Mouse (Mus musculus): ENCODE results near the gene Lgi4. TPM values are rescaled to one million over a fixed set of nuclear protein-coding genes. Genes with fewer than 3 reads are reported as not detected.

Lgi4 gene
- 1.1 TPM for polyA plus RNA-seq (2014; fragmentation: Illumina TruSeq; extraction: RNeasy Lipid Tissue Mini Kit (QIAGEN cat#74804); ENCODE audit: low read depth, low replicate concordance)

DNA sequence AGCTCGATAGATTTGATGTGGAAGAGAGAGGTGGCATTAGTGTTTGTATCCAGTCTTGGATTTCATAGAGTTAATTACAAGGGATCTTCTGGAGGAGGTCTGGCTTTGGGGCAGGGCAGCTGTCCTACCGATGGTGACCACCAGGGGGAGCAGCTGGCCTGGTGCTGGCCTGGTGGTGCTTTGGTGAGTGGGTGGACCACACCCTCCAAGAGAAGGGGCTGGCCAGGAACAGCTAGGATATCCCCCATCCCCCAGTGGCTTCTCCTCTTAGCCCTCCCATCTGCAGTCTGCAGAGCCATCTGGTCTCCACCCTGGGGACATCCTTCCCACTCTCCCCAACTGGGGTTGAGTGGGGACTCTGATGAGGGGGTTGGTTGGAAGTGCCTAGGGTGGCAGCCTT lies at the start of gene Lgi4:
Gene Lgi4, plus strand, starts transcription at position 235 of the 400 bp plus-strand sequence.

DNA sequence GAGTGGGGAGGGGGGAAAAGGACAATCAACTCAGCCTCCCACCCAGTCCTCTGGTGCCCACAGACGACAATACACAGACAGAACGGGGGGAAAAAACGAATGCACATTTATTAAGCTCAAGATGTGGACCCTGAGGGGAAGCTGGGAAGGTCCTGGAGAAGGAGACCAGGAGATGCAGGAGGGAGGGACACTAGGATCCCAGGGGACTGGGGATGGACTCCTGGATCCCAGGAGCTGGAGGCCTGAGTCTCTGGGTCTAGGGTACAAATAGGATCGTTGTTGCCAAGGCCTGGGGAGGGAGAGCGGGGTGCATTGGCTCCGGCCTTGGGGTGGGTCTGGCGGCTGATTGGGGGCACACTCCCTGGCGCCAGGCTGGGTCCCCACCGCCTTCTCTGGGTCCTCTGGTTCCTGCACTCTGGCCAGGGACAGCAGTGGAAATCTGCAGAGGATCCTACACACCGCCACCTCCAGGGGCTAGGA lies 16.7 kb upstream of the Lgi4 start, which contains the start of gene Fxyd5:
Gene Fxyd5, minus strand, starts transcription at position 51 of the 480 bp plus-strand sequence.

DNA sequence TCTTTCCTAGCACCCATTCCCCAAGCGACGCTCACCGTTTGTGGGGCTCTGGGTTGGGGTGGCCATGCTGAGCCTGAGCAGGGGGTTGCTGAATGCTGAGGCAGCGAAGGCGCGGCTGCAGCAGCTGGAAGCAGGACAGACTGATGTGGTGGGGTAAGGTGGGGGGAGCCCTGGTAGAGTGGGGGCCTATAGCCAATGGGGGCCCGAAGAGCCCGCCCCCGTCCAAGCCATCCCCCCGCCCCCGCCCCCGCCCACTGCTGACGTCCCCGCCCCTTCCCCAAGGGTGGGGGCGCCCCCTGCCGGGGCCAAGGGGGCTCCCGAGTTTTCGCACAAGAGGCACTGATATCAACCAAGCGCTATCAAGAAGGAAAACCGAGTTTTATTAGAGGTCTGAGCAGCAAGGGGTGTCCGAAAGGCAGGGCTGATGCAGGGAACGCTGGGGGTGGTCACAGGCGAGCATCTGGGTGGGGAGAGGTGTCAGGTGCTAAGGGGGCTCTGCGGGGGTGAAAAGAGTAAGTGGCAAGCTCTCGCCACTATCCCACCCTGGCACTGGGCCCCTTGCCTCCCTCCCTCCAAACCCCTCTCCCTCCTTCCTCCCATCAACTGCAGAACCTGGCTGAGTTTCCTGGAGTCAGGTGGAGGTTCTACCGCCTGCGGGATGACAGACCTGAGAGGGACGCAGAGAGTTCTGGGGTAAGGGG lies 7.7 kb upstream of the Lgi4 start, which contains the start of gene Fxyd7:
Gene Fxyd7, minus strand, starts transcription at position 147 of the 701 bp plus-strand sequence.

DNA sequence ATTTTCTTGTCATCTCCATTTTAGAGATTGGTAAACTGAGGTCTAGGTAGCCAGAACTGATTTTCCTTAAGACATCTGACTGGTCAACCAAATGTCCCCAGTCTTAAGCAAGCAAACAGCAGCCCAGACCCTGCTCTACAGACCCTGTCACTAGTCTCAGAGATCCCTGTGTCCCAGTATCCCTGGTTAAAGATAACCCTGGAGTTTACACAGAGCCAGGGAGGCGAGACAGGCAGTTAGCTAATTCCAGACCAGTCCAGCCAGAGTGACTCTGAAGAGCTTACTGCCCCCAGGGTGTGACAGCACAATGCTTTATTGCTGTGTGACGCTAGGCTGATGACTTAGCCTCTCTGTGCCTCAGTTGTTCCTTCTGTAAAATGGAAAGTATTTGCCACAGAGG lies 2.1 kb upstream of the Lgi4 start, which contains the start of gene Fxyd1:
Gene Fxyd1, minus strand, starts transcription at position 129 of the 400 bp plus-strand sequence.

DNA sequence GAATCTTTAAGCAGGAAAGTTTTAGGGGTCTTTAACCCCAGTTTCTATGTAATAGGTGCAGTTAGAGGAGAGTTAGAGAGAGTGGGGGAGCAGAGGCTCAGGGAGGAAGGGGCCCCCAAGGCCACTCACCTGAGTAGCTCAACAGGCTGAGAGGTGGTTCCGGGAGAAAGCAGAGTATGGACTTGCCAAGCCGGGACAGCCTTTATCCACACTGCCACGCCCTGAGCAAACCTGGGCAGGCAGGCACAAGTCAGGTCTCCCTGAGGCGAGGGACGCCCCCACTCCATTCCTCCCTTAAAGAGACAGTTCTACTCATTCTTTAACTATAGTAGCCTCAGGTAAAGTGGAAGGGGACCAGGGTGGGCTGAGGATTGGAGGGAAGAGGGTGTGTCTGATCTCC lies 17.4 kb downstream of the Lgi4 start, which contains the start of gene Fxyd3:
Gene Fxyd3, minus strand, starts transcription at position 213 of the 400 bp plus-strand sequence.

DNA sequence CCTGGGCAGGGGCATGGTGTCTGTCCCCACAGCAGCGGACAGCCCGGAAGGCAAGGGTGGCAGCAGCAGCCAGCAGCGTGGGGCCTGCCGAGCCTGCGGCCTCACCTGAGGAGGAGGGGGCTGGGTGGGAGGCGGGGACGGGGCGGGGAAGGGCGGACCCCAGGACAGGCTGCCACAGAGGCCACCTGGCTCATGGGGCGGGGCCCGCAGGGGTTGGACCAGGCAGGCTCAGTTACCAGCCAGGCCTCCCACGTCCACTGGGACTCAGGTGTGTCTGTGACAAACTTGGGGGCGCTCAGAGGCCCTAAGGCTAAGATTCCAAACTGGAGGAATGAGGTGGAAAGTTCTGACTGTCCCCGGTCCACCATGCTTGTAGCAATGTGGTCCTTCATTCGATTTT lies 56.0 kb downstream of the Lgi4 start, which contains the start of gene Hpn:
Gene Hpn, minus strand, starts transcription at position 109 of the 400 bp plus-strand sequence.

Other genes starting within 250 kb of the Lgi4 start
- gene Ffar2, start 235.6 kb upstream of the Lgi4 start, polyA plus RNA-seq (2014; fragmentation: Illumina TruSeq; extraction: RNeasy Lipid Tissue Mini Kit (QIAGEN cat#74804); ENCODE audit: low read depth, low replicate concordance), result 11.9 TPM
- not detected for gene Ffar3, start 203.2 kb upstream of the Lgi4 start, polyA plus RNA-seq (2014; fragmentation: Illumina TruSeq; extraction: RNeasy Lipid Tissue Mini Kit (QIAGEN cat#74804); ENCODE audit: low read depth, low replicate concordance)
- 0.91 TPM for gene Ffar1, start 197.8 kb upstream of the Lgi4 start, polyA plus RNA-seq (2014; fragmentation: Illumina TruSeq; extraction: RNeasy Lipid Tissue Mini Kit (QIAGEN cat#74804); ENCODE audit: low read depth, low replicate concordance)
- gene Cd22, start 179.0 kb upstream of the Lgi4 start, polyA plus RNA-seq (2014; fragmentation: Illumina TruSeq; extraction: RNeasy Lipid Tissue Mini Kit (QIAGEN cat#74804); ENCODE audit: low read depth, low replicate concordance), result 9.5 TPM
- gene Mag, start 144.5 kb upstream of the Lgi4 start, polyA plus RNA-seq (2014; fragmentation: Illumina TruSeq; extraction: RNeasy Lipid Tissue Mini Kit (QIAGEN cat#74804); ENCODE audit: low read depth, low replicate concordance), result not detected
- not detected for gene Hamp2, start 134.7 kb upstream of the Lgi4 start, polyA plus RNA-seq (2014; fragmentation: Illumina TruSeq; extraction: RNeasy Lipid Tissue Mini Kit (QIAGEN cat#74804); ENCODE audit: low read depth, low replicate concordance)
- not detected for gene Hamp, start 115.3 kb upstream of the Lgi4 start, polyA plus RNA-seq (2014; fragmentation: Illumina TruSeq; extraction: RNeasy Lipid Tissue Mini Kit (QIAGEN cat#74804); ENCODE audit: low read depth, low replicate concordance)
- gene Usf2, start 102.5 kb upstream of the Lgi4 start, polyA plus RNA-seq (2014; fragmentation: Illumina TruSeq; extraction: RNeasy Lipid Tissue Mini Kit (QIAGEN cat#74804); ENCODE audit: low read depth, low replicate concordance), result 38.3 TPM
- gene Lsr, start 85.9 kb upstream of the Lgi4 start, polyA plus RNA-seq (2014; fragmentation: Illumina TruSeq; extraction: RNeasy Lipid Tissue Mini Kit (QIAGEN cat#74804); ENCODE audit: low read depth, low replicate concordance), result 6.1 TPM
- gene Fam187b, start 85.6 kb upstream of the Lgi4 start, polyA plus RNA-seq (2014; fragmentation: Illumina TruSeq; extraction: RNeasy Lipid Tissue Mini Kit (QIAGEN cat#74804); ENCODE audit: low read depth, low replicate concordance), result 5.0 TPM
- 8.9 TPM for gene Fxyd5, start 16.9 kb upstream of the Lgi4 start, polyA plus RNA-seq (2014; fragmentation: Illumina TruSeq; extraction: RNeasy Lipid Tissue Mini Kit (QIAGEN cat#74804); ENCODE audit: low read depth, low replicate concordance)
- not detected for gene Fxyd7, start 7.9 kb upstream of the Lgi4 start, polyA plus RNA-seq (2014; fragmentation: Illumina TruSeq; extraction: RNeasy Lipid Tissue Mini Kit (QIAGEN cat#74804); ENCODE audit: low read depth, low replicate concordance)
- gene Fxyd1, start 2.1 kb upstream of the Lgi4 start, polyA plus RNA-seq (2014; fragmentation: Illumina TruSeq; extraction: RNeasy Lipid Tissue Mini Kit (QIAGEN cat#74804); ENCODE audit: low read depth, low replicate concordance), result 4.1 TPM
- gene Fxyd3, start 17.4 kb downstream of the Lgi4 start, polyA plus RNA-seq (2014; fragmentation: Illumina TruSeq; extraction: RNeasy Lipid Tissue Mini Kit (QIAGEN cat#74804); ENCODE audit: low read depth, low replicate concordance), result 55.5 TPM
- gene Hpn, start 55.9 kb downstream of the Lgi4 start, polyA plus RNA-seq (2014; fragmentation: Illumina TruSeq; extraction: RNeasy Lipid Tissue Mini Kit (QIAGEN cat#74804); ENCODE audit: low read depth, low replicate concordance), result 0.76 TPM
- gene Scn1b, start 67.7 kb downstream of the Lgi4 start, polyA plus RNA-seq (2014; fragmentation: Illumina TruSeq; extraction: RNeasy Lipid Tissue Mini Kit (QIAGEN cat#74804); ENCODE audit: low read depth, low replicate concordance), result not detected
- gene Gramd1a, start 96.6 kb downstream of the Lgi4 start, polyA plus RNA-seq (2014; fragmentation: Illumina TruSeq; extraction: RNeasy Lipid Tissue Mini Kit (QIAGEN cat#74804); ENCODE audit: low read depth, low replicate concordance), result 7.0 TPM
- gene Scgb2b2, start 231.2 kb downstream of the Lgi4 start, polyA plus RNA-seq (2014; fragmentation: Illumina TruSeq; extraction: RNeasy Lipid Tissue Mini Kit (QIAGEN cat#74804); ENCODE audit: low read depth, low replicate concordance), result not detected
- not detected for gene Scgb1b2, start 232.5 kb downstream of the Lgi4 start, polyA plus RNA-seq (2014; fragmentation: Illumina TruSeq; extraction: RNeasy Lipid Tissue Mini Kit (QIAGEN cat#74804); ENCODE audit: low read depth, low replicate concordance)